Mouse (Mus musculus) embryo, embryonic 10.5 days (tissue): ENCODE measurements at regions not wholly inside any gene's neighbourhood (a gene's known extent, or its start where the extent isn't known, plus 50 kb on each side); places are given as distances from the start of the nearest gene placed in this dataset.

Experiments used
- DNase-seq: peaks from one replicate; pipeline ENCODE4 v3.0.0-alpha.2; 2015; ENCODE audit warnings: low spot score

GRCm38 (mm10) chr5:116900846-116901245 lies 215.1 kb downstream of the Suds3 start:
- no peak for DNase-seq

- DNase-seq: no peak
These were observed 218.5 kb downstream of the Suds3 start for GRCm38 (mm10) chr5:116897391-116897790.

- peak; percentile 18 for DNase-seq
These were observed 220.7 kb downstream of the Suds3 start for GRCm38 (mm10) chr5:116895036-116895783.

- DNase-seq: peak; percentile 7
These were observed 221.3 kb downstream of the Suds3 start for GRCm38 (mm10) chr5:116894575-116894974.

- DNase-seq: no peak
These were observed 223.0 kb downstream of the Suds3 start for GRCm38 (mm10) chr5:116892877-116893276.

GRCm38 (mm10) chr5:116889224-116889623 lies 226.7 kb downstream of the Suds3 start:
- no peak for DNase-seq

- peak; percentile 36 for DNase-seq
These were observed 229.5 kb downstream of the Suds3 start for GRCm38 (mm10) chr5:116886181-116887136.

- no peak for DNase-seq
These were observed 236.2 kb downstream of the Suds3 start for GRCm38 (mm10) chr5:116879761-116880160.

GRCm38 (mm10) chr5:116874941-116875340 lies 241.0 kb downstream of the Suds3 start:
- DNase-seq: no peak

- no peak for DNase-seq
These were observed 247.8 kb downstream of the Suds3 start for GRCm38 (mm10) chr5:116868115-116868514.

GRCm38 (mm10) chr5:116864275-116864674 lies 251.6 kb downstream of the Suds3 start:
- no peak for DNase-seq

- no peak for DNase-seq
These were observed 261.1 kb upstream of the Srrm4 start for GRCm38 (mm10) chr5:116852691-116853090.

GRCm38 (mm10) chr5:116831874-116832273 lies 240.3 kb upstream of the Srrm4 start:
- no peak for DNase-seq

GRCm38 (mm10) chr5:116829771-116830170 lies 238.2 kb upstream of the Srrm4 start:
- DNase-seq: peak; percentile 85

- no peak for DNase-seq
These were observed 231.6 kb upstream of the Srrm4 start for GRCm38 (mm10) chr5:116823260-116823659.

- DNase-seq: peak; percentile 8
These were observed 230.5 kb upstream of the Srrm4 start for GRCm38 (mm10) chr5:116822141-116822540.

- peak; percentile 17 for DNase-seq
These were observed 218.2 kb upstream of the Srrm4 start for GRCm38 (mm10) chr5:116809799-116810198.

GRCm38 (mm10) chr5:116809001-116809759 lies 217.6 kb upstream of the Srrm4 start:
- peak; percentile 77 for DNase-seq

- DNase-seq: no peak
These were observed 205.8 kb upstream of the Srrm4 start for GRCm38 (mm10) chr5:116797460-116797859.

- DNase-seq: peak; percentile 13
These were observed 203.6 kb upstream of the Srrm4 start for GRCm38 (mm10) chr5:116795169-116795568.

GRCm38 (mm10) chr5:116790419-116790818 lies 198.8 kb upstream of the Srrm4 start:
- DNase-seq: no peak

GRCm38 (mm10) chr5:116789859-116790258 lies 198.2 kb upstream of the Srrm4 start:
- DNase-seq: no peak
